Mouse (Mus musculus): ENCODE data around the gene Birc5. TPM values are rescaled to one million over a fixed set of nuclear protein-coding genes. Genes with fewer than 3 reads are reported as not detected.

The Birc5 gene
- polyA plus RNA-seq, 1 experiment from 2014 or later, result 244 TPM

DNA sequence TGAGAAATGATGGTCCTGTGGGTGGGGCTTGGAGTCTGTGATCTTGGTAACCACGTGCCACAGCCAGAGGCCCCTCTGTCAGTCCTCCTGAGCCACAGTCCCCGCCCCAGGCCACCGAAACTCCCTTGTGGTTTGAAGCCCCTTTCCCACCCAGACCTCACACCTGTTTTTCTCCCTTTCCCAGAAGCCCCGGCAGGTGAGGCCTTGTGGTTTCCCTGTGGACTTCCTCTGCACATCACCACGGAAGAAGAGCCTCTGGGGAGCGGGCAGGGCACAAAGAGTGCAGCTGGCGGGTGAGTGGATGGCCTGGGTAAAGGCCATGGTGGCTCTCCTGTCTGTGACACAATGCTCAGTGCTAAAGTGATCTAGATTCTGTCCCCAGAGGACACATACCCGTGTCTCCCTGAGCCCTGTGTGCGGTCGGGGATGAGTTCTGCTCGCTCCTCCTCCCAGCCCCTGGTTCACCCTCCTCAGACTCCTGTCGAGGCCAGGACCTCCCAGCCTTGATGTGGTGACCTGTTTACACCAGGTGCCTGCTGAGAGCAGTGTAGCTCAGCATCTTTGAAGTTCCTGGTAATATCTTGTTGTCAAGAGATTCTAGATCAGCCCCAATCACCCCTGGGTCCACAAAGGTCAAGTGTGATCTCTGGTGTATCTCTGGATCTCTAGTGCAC lies 23.0 kb downstream of the Birc5 start:
- Histone ChIP-seq H3K4me2 (ENCODE audit: low read depth, low read length) (peak overlapping the region; percentile 97), H3K27ac (ENCODE audit: low read length) (peak overlapping the region; percentile 76), H3K4me3 (ENCODE audit: low read length) (no peak overlapping the region), H3K9me3 (replicated peaks; ENCODE audit: control insufficient read depth, low read length) (no peaks in the 10 kb centered on the region), H3K27me3 (ENCODE audit: control insufficient read depth, insufficient read depth, low read length) (no peaks in the 10 kb centered on the region), H3K36me3 (ENCODE audit: control insufficient read depth, insufficient read depth) (no peaks in the 10 kb centered on the region), H3K4me1 (ENCODE audit: control insufficient read depth, insufficient read depth, low read length) (peaks cover 19% of the 10 kb centered on the region), H3K9ac (ENCODE audit: low read length) (no peak overlapping the region)
- 64% methylated on average over 12 of the region's 12 CpGs for WGBS
- ATAC-seq (replicated peaks; ENCODE audit: extremely low read depth, insufficient read depth, low FRiP score), result peak; percentile 34

DNA sequence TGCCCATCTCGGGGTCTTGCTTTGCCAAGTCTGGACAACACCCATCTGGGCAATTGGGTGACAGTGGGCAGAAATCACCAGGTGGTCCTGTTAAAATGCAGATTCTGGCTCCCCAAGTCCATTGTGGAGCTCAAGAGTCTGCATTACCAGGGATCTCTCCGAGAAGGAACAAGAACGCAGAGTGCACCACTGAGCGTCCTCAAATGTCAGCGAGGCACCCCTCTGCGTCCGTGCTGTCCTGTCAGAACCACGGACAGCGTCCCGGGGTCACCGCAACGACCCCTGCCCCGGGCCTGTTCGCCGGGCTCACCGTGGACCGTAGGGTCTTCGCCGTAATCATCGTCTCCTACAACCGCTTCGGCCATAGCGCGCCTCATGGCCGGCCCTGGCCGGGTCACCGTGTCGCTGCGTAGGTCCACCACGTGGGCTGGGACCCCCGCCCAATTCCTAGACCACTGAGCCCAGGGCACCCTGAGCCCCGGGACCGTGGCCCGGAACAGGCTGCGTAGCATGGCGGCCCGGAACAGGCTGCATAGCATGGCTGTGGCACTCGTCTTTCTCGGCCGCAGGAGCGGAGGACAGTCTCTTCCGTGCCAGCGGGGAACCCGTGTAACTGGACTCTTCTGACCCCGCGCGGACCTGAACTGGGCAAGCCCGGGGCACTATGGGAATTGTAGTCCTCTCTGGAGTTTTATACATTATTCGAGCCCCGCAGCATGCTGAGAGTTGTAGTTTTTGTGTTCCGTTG lies 24.0 kb downstream of the Birc5 start, which contains the start of gene Tha1:
Gene Tha1, minus strand, starts transcription at position 621 of the 748 bp plus-strand sequence.
- H3K27ac ChIP-seq (ENCODE audit: low read length), result peak within 1 kb of the TSS; percentile 76

DNA sequence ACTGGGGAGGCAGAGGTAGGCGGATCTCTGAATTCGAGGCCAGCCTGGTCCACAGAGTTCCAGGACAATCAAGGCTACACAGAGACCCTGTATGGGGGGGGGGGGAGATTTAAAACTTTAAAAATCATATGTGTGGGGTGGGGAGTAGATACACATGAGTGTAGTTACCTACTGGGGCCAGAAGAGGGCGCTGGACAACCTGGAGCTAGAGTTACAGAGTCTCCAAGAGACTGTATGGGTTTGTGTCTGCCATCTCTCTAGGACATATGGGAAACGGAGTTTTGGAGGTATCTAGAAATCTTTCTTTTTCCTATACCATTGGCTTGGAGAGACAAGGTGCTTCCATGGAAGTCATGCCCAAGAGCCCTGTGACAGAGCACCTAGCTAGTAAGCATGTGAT lies 25.4 kb downstream of the Birc5 start:
- no peak overlapping the region for H3K4me3 ChIP-seq (ENCODE audit: low read length)
- no peaks in the 10 kb centered on the region for H3K36me3 ChIP-seq (ENCODE audit: control insufficient read depth, insufficient read depth)
- H3K27me3 ChIP-seq (ENCODE audit: control insufficient read depth, insufficient read depth, low read length), result no peaks in the 10 kb centered on the region
- no peaks in the 10 kb centered on the region for H3K9me3 ChIP-seq (replicated peaks; ENCODE audit: control insufficient read depth, low read length)
- no peak overlapping the region for H3K4me2 ChIP-seq (ENCODE audit: low read depth, low read length)
- ATAC-seq (replicated peaks; ENCODE audit: extremely low read depth, insufficient read depth, low FRiP score), result no peak
- H3K9ac ChIP-seq (ENCODE audit: low read length), result no peak overlapping the region
- WGBS, result 62% methylated on average over 4 of the region's 4 CpGs
- peaks cover 34% of the 10 kb centered on the region for H3K4me1 ChIP-seq (ENCODE audit: control insufficient read depth, insufficient read depth, low read length)
- no peak overlapping the region for H3K27ac ChIP-seq (ENCODE audit: low read length)

More for the DNA sequence above, 24.0 kb downstream of the Birc5 start, which contains the start of gene Tha1:
- H3K4me2 ChIP-seq (ENCODE audit: low read depth, low read length), result peak within 1 kb of the TSS; percentile 97
- 2% methylated on average over 51 of the region's 51 CpGs for WGBS
- H3K27me3 ChIP-seq (ENCODE audit: control insufficient read depth, insufficient read depth, low read length), result no peaks in the 10 kb centered on the region
- peaks cover 23% of the 10 kb centered on the region for H3K4me1 ChIP-seq (ENCODE audit: control insufficient read depth, insufficient read depth, low read length)
- peak within 1 kb of the TSS; percentile 86 for H3K9ac ChIP-seq (ENCODE audit: low read length)
- no peaks in the 10 kb centered on the region for H3K9me3 ChIP-seq (replicated peaks; ENCODE audit: control insufficient read depth, low read length)
- ATAC-seq (replicated peaks; ENCODE audit: extremely low read depth, insufficient read depth, low FRiP score), result peak; percentile 72
- peak within 1 kb of the TSS; percentile 79 for H3K4me3 ChIP-seq (ENCODE audit: low read length)
- no peaks in the 10 kb centered on the region for H3K36me3 ChIP-seq (ENCODE audit: control insufficient read depth, insufficient read depth)

DNA sequence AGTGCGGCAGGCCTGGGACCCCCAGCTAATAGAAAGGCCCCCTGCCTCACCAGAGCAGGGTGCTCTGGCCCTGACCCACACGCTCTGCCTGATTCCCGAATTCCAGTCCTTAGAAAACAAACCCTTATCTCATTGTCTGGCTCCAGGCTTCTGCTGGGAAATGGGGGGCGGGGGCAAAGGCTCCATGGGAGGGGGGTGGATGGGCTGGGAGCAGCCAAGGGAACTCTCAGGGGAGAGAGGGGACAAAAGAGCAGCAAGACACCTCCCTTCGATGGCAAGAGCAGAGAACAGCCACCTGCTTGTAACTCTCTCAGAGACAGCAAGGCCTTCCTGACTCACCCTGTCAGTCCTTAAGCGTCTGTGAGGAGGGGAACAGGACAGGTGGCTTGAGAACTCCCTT lies 26.6 kb downstream of the Birc5 start:
- Histone ChIP-seq H3K27ac (ENCODE audit: low read length) (peak overlapping the region; percentile 54; the same call in 1 of the 2 replicates), H3K36me3 (ENCODE audit: control insufficient read depth, insufficient read depth) (no peaks in the 10 kb centered on the region), H3K4me1 (ENCODE audit: control insufficient read depth, insufficient read depth, low read length) (peaks cover 34% of the 10 kb centered on the region), H3K4me2 (ENCODE audit: low read depth, low read length) (no peak overlapping the region; the same call in 1 of the 2 replicates), H3K4me3 (ENCODE audit: low read length) (no peak overlapping the region), H3K9me3 (replicated peaks; ENCODE audit: control insufficient read depth, low read length) (no peaks in the 10 kb centered on the region), H3K9ac (ENCODE audit: low read length) (peak overlapping the region; percentile 28), H3K27me3 (ENCODE audit: control insufficient read depth, insufficient read depth, low read length) (no peaks in the 10 kb centered on the region)
- ATAC-seq (replicated peaks; ENCODE audit: extremely low read depth, insufficient read depth, low FRiP score), result 0 out of 2 replicates have a peak, but pooled peaks have one; percentile 2
- 16% methylated on average over 6 of the region's 6 CpGs for WGBS

DNA sequence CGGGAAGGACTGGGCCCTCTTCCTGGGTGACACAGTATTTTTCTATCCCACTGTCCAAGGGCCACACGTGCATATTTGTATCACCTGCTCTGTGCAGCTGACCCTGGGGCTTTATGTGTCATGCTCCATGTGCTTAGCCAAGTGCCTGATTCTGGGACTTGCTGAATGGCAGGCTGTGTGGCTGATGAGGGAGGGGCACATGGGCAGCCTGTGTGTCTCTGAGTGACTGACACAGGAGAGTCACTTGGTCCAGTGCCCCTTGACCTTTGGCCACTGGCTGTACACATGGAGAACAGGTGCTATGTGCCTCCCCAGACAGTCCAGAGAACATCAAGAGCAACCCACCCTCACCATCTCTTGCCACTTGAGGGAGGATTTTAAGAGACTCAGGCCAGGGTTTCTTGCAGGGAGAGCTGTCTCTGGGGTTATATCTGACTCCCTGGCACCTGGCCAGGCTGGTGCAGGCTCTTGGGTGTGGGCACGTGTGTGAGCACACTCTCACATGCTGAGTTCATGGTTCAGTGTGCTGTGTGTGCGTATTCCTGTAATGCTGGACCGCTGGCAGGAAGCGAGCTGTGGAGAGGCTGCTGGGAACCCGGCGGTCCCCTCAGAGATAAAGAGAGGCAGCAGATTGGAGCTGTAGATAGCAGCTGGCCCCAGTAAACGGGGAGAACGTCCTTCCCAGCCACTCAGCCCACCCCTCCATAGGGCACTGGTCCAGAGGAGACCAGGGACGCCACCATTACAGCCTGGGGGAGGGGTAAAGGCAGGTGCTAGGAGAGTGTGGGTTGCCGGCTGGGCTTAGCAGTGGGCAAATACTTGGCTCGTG lies 29.1 kb downstream of the Birc5 start:
- peak; percentile 70 for ATAC-seq (replicated peaks; ENCODE audit: extremely low read depth, insufficient read depth, low FRiP score)
- Histone ChIP-seq H3K4me2 (ENCODE audit: low read depth, low read length) (peak overlapping the region; percentile 57), H3K9ac (ENCODE audit: low read length) (peak overlapping the region; percentile 65), H3K27ac (ENCODE audit: low read length) (peak overlapping the region; percentile 50), H3K4me3 (ENCODE audit: low read length) (peak overlapping the region; percentile 17), H3K4me1 (ENCODE audit: control insufficient read depth, insufficient read depth, low read length) (peaks cover 51% of the 10 kb centered on the region), H3K9me3 (replicated peaks; ENCODE audit: control insufficient read depth, low read length) (no peaks in the 10 kb centered on the region), H3K36me3 (ENCODE audit: control insufficient read depth, insufficient read depth) (no peaks in the 10 kb centered on the region), H3K27me3 (ENCODE audit: control insufficient read depth, insufficient read depth, low read length) (no peaks in the 10 kb centered on the region)
- WGBS, result 10% methylated on average over 13 of the region's 13 CpGs

DNA sequence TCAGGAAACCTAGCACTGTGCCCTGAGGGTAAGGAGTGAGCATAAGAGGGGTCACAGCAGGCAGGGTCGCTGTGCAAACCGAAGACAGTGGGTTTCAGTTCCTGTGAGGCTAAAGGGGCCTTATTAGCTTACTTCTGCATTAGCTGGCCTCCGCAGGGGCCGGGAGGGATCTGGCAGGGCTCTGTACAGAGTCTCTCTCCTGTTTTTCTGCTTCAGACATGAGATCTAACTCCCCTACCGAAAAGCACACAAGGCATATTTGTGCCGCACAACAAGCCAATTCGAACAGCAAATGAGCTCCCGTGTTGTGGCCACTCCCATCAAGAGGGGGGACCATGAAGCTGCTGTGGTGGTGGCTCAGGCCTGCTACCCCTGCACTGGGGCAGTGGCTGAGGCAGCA lies 29.8 kb downstream of the Birc5 start:
- H3K4me1 ChIP-seq (ENCODE audit: control insufficient read depth, insufficient read depth, low read length), result peaks cover 48% of the 10 kb centered on the region
- peak overlapping the region; percentile 50 for H3K27ac ChIP-seq (ENCODE audit: low read length)
- H3K4me2 ChIP-seq (ENCODE audit: low read depth, low read length), result peak overlapping the region; percentile 57
- no peaks in the 10 kb centered on the region for H3K9me3 ChIP-seq (replicated peaks; ENCODE audit: control insufficient read depth, low read length)
- H3K36me3 ChIP-seq (ENCODE audit: control insufficient read depth, insufficient read depth), result no peaks in the 10 kb centered on the region
- H3K4me3 ChIP-seq (ENCODE audit: low read length), result peak overlapping the region; percentile 17; the same call in 1 of the 2 replicates
- 34% methylated on average over 8 of the region's 8 CpGs for WGBS
- H3K27me3 ChIP-seq (ENCODE audit: control insufficient read depth, insufficient read depth, low read length), result no peaks in the 10 kb centered on the region
- no peak for ATAC-seq (replicated peaks; ENCODE audit: extremely low read depth, insufficient read depth, low FRiP score)
- peak overlapping the region; percentile 65 for H3K9ac ChIP-seq (ENCODE audit: low read length)

DNA sequence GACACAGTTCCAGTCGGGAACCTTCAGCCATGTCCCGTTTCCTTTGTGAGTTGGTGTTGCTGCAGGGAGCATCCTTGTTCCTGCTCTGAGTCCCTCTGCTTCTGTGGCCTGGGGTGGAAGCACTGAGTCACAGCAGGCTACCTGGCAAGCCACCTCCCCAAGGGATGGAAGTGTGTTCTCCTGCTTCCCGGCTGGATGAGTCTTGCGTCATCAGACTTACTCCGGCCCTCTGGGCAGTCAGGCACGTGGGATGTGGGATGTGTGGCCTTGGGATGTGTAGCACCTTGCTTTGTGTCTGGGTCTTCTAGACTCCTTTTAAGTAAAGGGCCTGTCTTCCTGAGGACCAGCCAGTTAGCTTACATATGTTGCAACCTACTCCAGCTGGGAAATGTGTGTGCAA lies 30.6 kb downstream of the Birc5 start:
- H3K4me1 ChIP-seq (ENCODE audit: control insufficient read depth, insufficient read depth, low read length), result peaks cover 48% of the 10 kb centered on the region
- 83% methylated on average over 6 of the region's 6 CpGs for WGBS
- no peak overlapping the region for H3K27ac ChIP-seq (ENCODE audit: low read length)

DNA sequence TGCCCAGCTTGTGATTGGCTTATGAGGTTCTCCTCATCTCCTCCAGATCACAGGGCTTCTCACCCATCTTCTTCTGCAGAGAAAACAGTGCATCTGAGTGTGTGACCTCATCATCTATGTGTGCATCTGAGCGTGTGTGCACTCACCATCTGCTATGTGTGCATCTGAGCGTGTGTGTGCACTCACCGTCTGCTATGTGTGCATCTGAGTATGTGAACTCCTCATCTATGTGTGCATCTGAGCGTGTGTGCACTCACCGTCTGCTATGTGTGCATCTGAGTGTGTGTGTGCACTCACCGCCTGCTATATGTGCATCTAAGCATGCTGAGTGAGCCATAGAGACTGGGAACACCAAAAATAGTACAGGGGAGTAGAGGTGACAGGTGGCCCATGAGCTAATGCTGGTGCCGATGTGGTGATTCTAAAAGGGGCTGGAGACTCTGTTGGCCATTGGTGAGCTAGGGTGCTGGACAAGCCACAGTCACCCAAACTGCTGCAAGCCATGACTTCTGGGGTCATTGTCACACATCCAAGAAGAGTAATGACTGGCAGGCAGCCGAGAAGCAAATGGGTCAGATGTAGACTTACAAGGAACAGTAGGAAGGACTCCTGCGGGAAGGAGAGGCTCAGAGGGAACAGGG lies 31.4 kb downstream of the Birc5 start:
- no peak overlapping the region for H3K27ac ChIP-seq (ENCODE audit: low read length)
- no peaks in the 10 kb centered on the region for H3K9me3 ChIP-seq (replicated peaks; ENCODE audit: control insufficient read depth, low read length)
- H3K27me3 ChIP-seq (ENCODE audit: control insufficient read depth, insufficient read depth, low read length), result no peaks in the 10 kb centered on the region
- no peak overlapping the region for H3K4me2 ChIP-seq (ENCODE audit: low read depth, low read length)
- peaks cover 43% of the 10 kb centered on the region for H3K4me1 ChIP-seq (ENCODE audit: control insufficient read depth, insufficient read depth, low read length)
- no peak for ATAC-seq (replicated peaks; ENCODE audit: extremely low read depth, insufficient read depth, low FRiP score)
- no peak overlapping the region for H3K9ac ChIP-seq (ENCODE audit: low read length)
- H3K36me3 ChIP-seq (ENCODE audit: control insufficient read depth, insufficient read depth), result no peaks in the 10 kb centered on the region
- no peak overlapping the region for H3K4me3 ChIP-seq (ENCODE audit: low read length)
- 82% methylated on average over 9 of the region's 9 CpGs for WGBS

More for the DNA sequence above, 30.6 kb downstream of the Birc5 start:
- no peak overlapping the region for H3K9ac ChIP-seq (ENCODE audit: low read length)
- H3K36me3 ChIP-seq (ENCODE audit: control insufficient read depth, insufficient read depth), result no peaks in the 10 kb centered on the region
- H3K9me3 ChIP-seq (replicated peaks; ENCODE audit: control insufficient read depth, low read length), result no peaks in the 10 kb centered on the region
- no peak overlapping the region for H3K4me2 ChIP-seq (ENCODE audit: low read depth, low read length)
- no peak for ATAC-seq (replicated peaks; ENCODE audit: extremely low read depth, insufficient read depth, low FRiP score)
- H3K27me3 ChIP-seq (ENCODE audit: control insufficient read depth, insufficient read depth, low read length), result no peaks in the 10 kb centered on the region
- no peak overlapping the region for H3K4me3 ChIP-seq (ENCODE audit: low read length)
